Mouse (Mus musculus): ENCODE measurements around the gene Selenok. TPM values are rescaled to one million over a fixed set of nuclear protein-coding genes. Genes with fewer than 3 reads are reported as not detected.

The Selenok gene
- polyA plus RNA-seq, 1 experiment: 206 TPM

DNA sequence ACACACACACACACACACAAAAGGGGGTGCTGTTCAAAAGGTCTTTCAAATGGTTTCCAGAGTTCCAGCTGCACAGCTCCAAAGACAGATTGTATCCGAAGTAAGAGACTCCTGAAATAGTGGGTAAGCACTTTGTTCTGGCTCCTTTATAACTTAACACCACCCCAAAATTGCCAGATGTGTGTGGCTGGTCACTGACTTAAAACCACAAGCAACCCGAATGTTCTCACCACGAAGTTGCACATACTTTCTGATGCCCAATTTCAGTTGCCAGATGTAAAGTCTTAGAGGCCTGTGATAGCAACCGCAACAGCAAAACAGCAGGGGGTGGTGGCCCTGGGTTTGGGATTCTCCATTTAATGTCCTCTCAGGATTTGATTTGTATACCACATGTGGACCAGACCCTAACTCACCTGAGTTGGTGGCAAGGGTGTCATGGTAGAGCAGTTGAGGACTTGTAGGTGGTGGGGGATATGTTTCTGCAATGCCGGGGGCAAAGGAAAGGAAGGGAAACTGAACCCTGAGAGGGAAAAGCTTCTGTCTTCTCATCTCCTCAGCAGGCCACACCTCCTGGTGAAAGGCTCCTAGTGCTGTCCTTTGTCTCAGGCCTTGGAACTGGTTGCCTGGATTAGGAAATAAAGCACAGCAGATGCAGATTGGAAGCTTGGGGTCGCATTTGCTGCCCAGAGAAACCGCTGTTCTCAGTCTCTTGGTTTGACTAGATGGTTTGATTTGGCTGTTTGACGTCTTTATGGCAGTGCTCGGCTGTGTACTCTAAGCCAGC, 51.9 kb downstream of the Selenok start:
- TF ChIP-seq CTCF (IDR thresholded peaks at IDR 0.05; ENCODE audit: extremely low read depth, insufficient read depth, low read length) (no peak), POLR2A (IDR thresholded peaks at IDR 0.05; ENCODE audit: extremely low read depth, insufficient read depth, low read length) (no peak)
- no peak overlapping the region for H3K27ac ChIP-seq (ENCODE audit: insufficient read depth, low read length)
- H3K4me3 ChIP-seq (ENCODE audit: insufficient read depth, low read length): no peak overlapping the region
- no peaks in the 10 kb centered on the region for H3K4me1 ChIP-seq (ENCODE audit: control insufficient read depth, insufficient read depth, low read length)

DNA sequence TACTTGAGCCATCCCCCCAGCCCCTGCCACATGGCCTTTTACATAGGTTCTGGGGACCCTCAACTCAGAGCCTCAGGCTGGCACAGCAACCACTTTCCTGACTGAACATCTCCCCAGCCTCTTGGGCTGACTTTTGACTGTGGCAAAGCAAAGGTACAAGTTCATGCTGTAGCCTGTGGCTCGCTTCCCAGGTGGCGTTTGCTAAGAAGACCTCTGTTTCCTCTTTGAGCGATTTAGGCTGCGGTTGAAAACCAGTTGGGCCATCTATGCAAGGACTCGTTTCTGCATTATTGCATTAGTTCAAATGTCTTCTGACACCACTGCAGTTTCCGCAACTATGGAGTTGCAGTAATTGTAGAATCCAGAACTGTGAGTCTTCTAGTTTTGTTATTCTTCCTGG, 54.4 kb downstream of the Selenok start:
- H3K27ac ChIP-seq (ENCODE audit: insufficient read depth, low read length): no peak overlapping the region
- H3K4me1 ChIP-seq (ENCODE audit: control insufficient read depth, insufficient read depth, low read length): no peaks in the 10 kb centered on the region
- H3K4me3 ChIP-seq (ENCODE audit: insufficient read depth, low read length): no peak overlapping the region
- TF ChIP-seq POLR2A (IDR thresholded peaks at IDR 0.05; ENCODE audit: extremely low read depth, insufficient read depth, low read length) (no peak), CTCF (IDR thresholded peaks at IDR 0.05; ENCODE audit: extremely low read depth, insufficient read depth, low read length) (no peak)

DNA sequence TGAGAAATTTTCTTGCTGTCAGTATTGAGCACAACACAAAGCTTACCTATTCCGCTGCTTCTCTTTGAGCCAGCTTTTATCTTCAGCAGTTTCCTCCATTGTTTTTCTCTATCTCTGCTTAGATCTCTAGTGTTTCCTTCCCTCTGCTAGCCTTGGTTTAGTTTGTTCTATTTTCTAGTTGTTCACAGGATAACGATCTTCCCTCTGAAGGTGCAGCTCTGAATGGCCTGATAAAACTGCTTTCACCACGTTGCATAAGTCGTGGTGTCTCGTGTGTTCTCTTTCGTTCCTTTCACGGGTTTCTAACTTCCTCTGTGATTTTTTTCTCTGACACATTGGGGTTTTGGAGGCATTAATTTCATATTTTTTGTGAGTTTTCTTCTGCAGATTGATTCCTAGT, 56.3 kb downstream of the Selenok start:
- no peak overlapping the region for H3K27ac ChIP-seq (ENCODE audit: insufficient read depth, low read length)
- TF ChIP-seq CTCF (IDR thresholded peaks at IDR 0.05; ENCODE audit: extremely low read depth, insufficient read depth, low read length) (no peak), POLR2A (IDR thresholded peaks at IDR 0.05; ENCODE audit: extremely low read depth, insufficient read depth, low read length) (no peak)
- H3K4me1 ChIP-seq (ENCODE audit: control insufficient read depth, insufficient read depth, low read length): no peaks in the 10 kb centered on the region
- no peak overlapping the region for H3K4me3 ChIP-seq (ENCODE audit: insufficient read depth, low read length)

Other genes starting within 250 kb of the Selenok start
- 69.6 and 75.4 TPM in 2 replicates for gene Cacna2d3, start 246.4 kb upstream of the Selenok start, polyA plus RNA-seq (2012; rRNA removed)
- 57.6 and 72.9 TPM in 2 replicates for gene Actr8, start 10.0 kb downstream of the Selenok start, polyA plus RNA-seq (2012; rRNA removed)
- gene Il17rb, start 40.6 kb downstream of the Selenok start, polyA plus RNA-seq (2012; rRNA removed): 1.7 and 1.8 TPM in 2 replicates
- 2.2 and 2.3 TPM in 2 replicates for gene Chdh, start 40.7 kb downstream of the Selenok start, polyA plus RNA-seq (2012; rRNA removed)